Mouse (Mus musculus): ENCODE measurements at regions not wholly inside any gene's neighbourhood (a gene's known extent, or its start where the extent isn't known, plus 50 kb on each side); places are given as distances from the start of the nearest gene placed in this dataset.

DNA sequence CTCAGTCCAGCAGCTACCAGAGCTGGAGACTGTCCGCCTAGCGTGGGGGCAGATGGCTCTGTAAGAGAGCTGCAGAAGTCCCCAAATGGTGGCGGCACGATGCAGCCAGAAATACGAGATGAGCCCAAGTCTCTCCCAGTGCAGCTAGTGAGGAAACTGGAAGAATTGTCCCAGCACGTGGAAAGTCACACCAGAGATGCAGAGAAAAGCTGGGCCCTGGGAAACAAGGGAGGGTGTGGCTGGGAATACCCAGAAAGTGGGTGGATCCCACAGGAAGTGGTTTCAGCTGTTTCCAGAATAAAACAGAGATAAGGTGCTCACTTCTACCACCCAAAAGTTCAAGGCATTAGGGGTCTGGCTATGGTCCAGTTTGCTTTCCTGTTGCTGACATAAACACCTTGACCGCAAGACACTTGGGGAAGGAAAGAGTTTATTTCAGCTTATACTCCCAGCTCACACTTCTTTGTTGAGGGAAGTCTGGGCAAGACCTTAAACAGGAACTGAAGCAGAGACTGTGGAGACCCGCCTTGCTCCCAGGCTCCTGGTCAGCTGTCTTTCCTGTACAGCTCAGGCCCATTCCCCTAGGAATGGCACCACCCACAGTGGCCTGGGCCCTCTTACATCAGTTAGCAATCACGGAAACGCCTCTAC is 184.5 kb upstream of the Jmjd1c start:
- no peak for TF ChIP-seq CTCF (IDR thresholded peaks at IDR 0.05; ENCODE audit: control insufficient read depth, insufficient read depth, low read length)
- no peak for TF ChIP-seq POLR2A (IDR thresholded peaks at IDR 0.05; ENCODE audit: borderline replicate concordance, control insufficient read depth, low read depth, low read length)

Measured in bone marrow, adult 2 months (tissue).